Mouse (Mus musculus) kidney, adult 2 months (tissue): Measurements from ENCODE around the gene Fis1. TPM values are rescaled to one million over a fixed set of nuclear protein-coding genes. Genes with fewer than 3 reads are reported as not detected.
A peak's percentile ranks its signal among the peaks of the same experiment; 100 is the strongest.
"Not testable (repeated sequence)": the region's sequence is repeated elsewhere in the genome, so short reads cannot be mapped to it uniquely, and the experiment has no call there.

Experiments
- DNase-seq: peaks from one replicate; pipeline ENCODE4 v3.0.0; 2021
- H3K27ac ChIP-seq: fragments of 200-500 bp; 2 replicates; pipeline ENCODE4 v1.5.1; 2012; ENCODE audit warnings: low read depth, low read length, control low read depth, inconsistent platforms; ENCODE audit not compliant: insufficient read depth
- H3K27me3 ChIP-seq: fragments of 200-500 bp; replicated peaks from 2 replicates; pipeline ENCODE4 v1.6.1; 2012; ENCODE audit warnings: mild to moderate bottlenecking, moderate library complexity, low read length, inconsistent platforms; ENCODE audit not compliant: control insufficient read depth, insufficient read depth
- H3K36me3 ChIP-seq: fragments of 200-500 bp; 2 replicates; pipeline ENCODE4 v1.6.1; 2012; ENCODE audit warnings: mild to moderate bottlenecking, moderate library complexity, low read length, inconsistent platforms; ENCODE audit not compliant: control insufficient read depth, insufficient read depth
- H3K4me1 ChIP-seq: fragments of 200-500 bp; 2 replicates; pipeline ENCODE4 v1.6.1; 2011; ENCODE audit warnings: low read length; ENCODE audit not compliant: control insufficient read depth, insufficient read depth
- H3K4me3 ChIP-seq: fragments of 200-500 bp; 2 replicates; pipeline ENCODE4 v1.5.1; 2011; ENCODE audit warnings: mild to moderate bottlenecking, low read depth, low read length, control low read depth; ENCODE audit not compliant: insufficient read depth
- CTCF ChIP-seq: fragments of 200-500 bp; conservative IDR thresholded peaks from 2 replicates; pipeline ENCODE4 v1.5.1; 2011; ENCODE audit warnings: low read depth, mild to moderate bottlenecking, control low read depth, low read length, moderate library complexity, mixed read lengths; ENCODE audit not compliant: insufficient read depth, insufficient read length
- POLR2A ChIP-seq: fragments of 200-500 bp; IDR thresholded peaks from one replicate; pipeline ENCODE4 v1.6.1; 2011; ENCODE audit warnings: low read depth, low read length, control low read depth
- WGBS: fragments of 180-500 bp; shearing (Covaris S2); methylation state at CpG from one replicate; pipeline ENCODE4 v1.1.7; 2018; 5-methylcytosine and 5-hydroxymethylcytosine counted together
- polyA plus RNA-seq: library from polyadenylated mRNA; depleted of rRNA; stranded (reverse); fragments of >200 nt; gene quantifications from 2 replicates; pipeline ENCODE4 v1.2.3, GENCODE M21; 2012

The Fis1 gene
- polyA plus RNA-seq, 1 experiment, result 313 TPM

DNA sequence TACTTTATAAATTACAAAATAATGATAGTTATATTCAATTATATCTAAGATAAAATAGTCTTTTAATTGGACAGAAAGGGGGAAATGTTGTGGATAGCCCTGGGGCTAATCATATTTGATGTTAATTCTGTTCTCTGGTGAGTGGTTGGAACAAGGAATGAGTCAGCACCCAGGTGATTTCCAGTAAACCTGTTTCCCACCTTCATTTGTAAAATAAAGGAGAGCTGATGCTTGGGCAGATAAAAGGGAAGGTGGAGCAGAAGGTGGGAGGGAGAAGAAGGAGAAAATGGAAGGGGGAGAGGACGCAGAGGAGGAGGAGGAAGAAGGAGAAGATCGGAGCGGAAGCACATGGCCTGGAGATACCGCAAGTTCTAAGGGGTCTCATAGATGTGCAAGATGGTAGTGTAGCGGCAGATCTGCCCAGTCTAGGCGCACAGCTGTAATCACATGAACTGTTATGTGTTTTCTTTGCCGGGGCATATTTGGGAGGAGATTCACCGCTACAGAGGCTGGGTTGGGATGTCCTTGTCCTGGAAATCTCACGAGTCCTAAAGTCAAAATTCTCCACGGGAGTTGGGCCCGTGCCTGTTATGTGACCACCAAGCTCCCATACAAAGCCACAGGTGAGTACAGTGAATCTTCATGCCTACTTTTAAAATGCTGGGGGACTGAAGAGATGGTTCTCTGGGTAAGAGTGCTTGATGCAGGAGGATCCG lies 12.1 kb upstream of the Fis1 start:
- Histone ChIP-seq H3K4me3 (no peak overlapping the region), H3K27ac (no peak overlapping the region), H3K27me3 (no peaks in the 10 kb centered on the region), H3K36me3 (no peaks in the 10 kb centered on the region), H3K4me1 (no peaks in the 10 kb centered on the region)
- no peak for TF ChIP-seq CTCF
- TF ChIP-seq POLR2A, result no peak
- no peak for DNase-seq
- WGBS, result 89% methylated on average over 12 of the region's 12 CpGs

DNA sequence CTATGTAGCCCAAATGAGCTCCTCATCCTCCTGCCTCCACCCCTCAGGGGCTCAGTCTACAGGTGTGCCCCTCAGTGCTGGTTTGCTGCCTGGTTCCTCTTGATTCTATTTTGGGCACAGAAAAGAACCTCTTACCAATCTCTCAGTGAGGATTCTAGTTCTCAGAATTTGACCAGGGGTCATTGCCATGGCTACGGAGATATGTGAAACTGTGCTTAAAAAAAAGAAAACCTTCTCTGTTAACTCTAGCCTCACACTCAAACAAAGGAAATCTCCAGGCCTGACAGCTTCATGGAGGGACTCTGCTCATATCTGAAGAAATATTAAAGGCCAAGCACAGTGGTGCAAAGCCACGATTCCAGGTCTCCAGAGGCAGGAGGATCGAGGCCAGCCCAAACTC lies 10.3 kb upstream of the Fis1 start:
- H3K27ac ChIP-seq, result no peak overlapping the region
- H3K4me1 ChIP-seq, result no peaks in the 10 kb centered on the region
- TF ChIP-seq POLR2A, result no peak
- TF ChIP-seq CTCF, result no peak
- H3K36me3 ChIP-seq, result no peaks in the 10 kb centered on the region
- H3K4me3 ChIP-seq, result no peak overlapping the region
- 61% methylated on average over 3 of the region's 3 CpGs for WGBS
- peak; percentile 45 for DNase-seq
- H3K27me3 ChIP-seq, result no peaks in the 10 kb centered on the region

GRCm38 (mm10) chr5:136943382-136943781 lies 9.7 kb upstream of the Fis1 start:
- DNase-seq, result no peak
- 85% methylated on average over 2 of the region's 2 CpGs for WGBS
- Histone ChIP-seq H3K27ac (no peak overlapping the region), H3K27me3 (no peaks in the 10 kb centered on the region), H3K36me3 (no peaks in the 10 kb centered on the region), H3K4me3 (no peak overlapping the region), H3K4me1 (no peaks in the 10 kb centered on the region)
- TF ChIP-seq POLR2A (no peak), CTCF (no peak)

DNA sequence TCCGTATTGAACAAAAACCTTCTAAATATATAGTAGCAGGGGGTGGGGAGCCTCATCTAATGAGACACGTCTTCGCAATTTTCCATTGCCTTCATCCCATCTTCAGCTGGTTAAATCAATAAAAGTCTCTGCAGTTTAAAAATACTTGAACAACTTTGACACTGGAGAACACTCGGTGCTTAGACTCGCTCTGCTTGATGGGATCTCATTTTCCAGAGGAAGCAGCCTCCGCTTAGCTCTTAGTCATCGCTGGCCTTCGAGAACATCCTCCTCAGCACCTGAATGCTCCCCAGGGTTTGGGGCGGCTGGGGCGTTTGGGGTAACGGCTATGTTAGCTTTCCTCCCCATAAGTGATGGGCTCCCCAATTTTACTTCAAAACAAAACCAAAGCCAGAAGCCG lies 8.0 kb upstream of the Fis1 start:
- no peaks in the 10 kb centered on the region for H3K4me1 ChIP-seq
- H3K27me3 ChIP-seq, result no peaks in the 10 kb centered on the region
- no peak for DNase-seq
- TF ChIP-seq CTCF (no peak), POLR2A (no peak)
- no peak overlapping the region for H3K4me3 ChIP-seq
- no peaks in the 10 kb centered on the region for H3K36me3 ChIP-seq
- WGBS, result 71% methylated on average over 12 of the region's 12 CpGs
- H3K27ac ChIP-seq, result no peak overlapping the region

- Histone ChIP-seq H3K4me3 (no peak overlapping the region), H3K36me3 (no peaks in the 10 kb centered on the region), H3K27me3 (no peaks in the 10 kb centered on the region), H3K27ac (no peak overlapping the region), H3K4me1 (no peaks in the 10 kb centered on the region)
- TF ChIP-seq POLR2A, result no peak
- no peak for TF ChIP-seq CTCF
- no peak for DNase-seq
These were observed 5.2 kb upstream of the Fis1 start for GRCm38 (mm10) chr5:136947874-136948273.

GRCm38 (mm10) chr5:136949551-136950336 lies 3.3 kb upstream of the Fis1 start:
- H3K27ac ChIP-seq, H3K36me3 ChIP-seq, H3K27me3 ChIP-seq, H3K4me3 ChIP-seq, H3K4me1 ChIP-seq: not testable (repeated sequence)
- 78% methylated on average over 14 of the region's 14 CpGs for WGBS
- DNase-seq, result peak; percentile 22

DNA sequence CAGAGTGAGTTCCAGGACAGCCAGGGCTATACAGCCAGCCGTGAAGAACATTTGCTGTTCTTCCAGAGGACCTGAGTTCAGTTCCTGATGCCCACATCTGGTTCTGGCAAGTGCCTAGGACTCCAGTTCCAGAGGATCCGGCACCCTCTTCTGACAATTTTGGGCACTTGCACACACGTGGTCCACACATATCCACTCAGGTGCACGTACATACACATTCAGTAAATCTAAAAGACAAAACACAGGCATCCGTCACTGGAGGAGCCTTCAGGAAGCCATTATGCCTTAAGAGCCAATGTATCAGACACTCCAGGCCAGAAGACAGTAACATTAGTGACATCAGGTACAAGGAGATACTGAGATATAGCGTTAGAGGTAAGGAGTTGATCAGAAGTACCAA lies 2.6 kb upstream of the Fis1 start:
- Histone ChIP-seq H3K4me1 (peaks cover 2% of the 10 kb centered on the region; the same call in 1 of the 2 replicates), H3K27ac (no peak overlapping the region), H3K36me3 (no peaks in the 10 kb centered on the region), H3K4me3 (no peak overlapping the region), H3K27me3 (no peaks in the 10 kb centered on the region)
- 93% methylated on average over 6 of the region's 6 CpGs for WGBS
- no peak for DNase-seq
- TF ChIP-seq CTCF, result no peak
